Mouse (Mus musculus): ENCODE data around the gene Slc25a15. TPM values are rescaled to one million over a fixed set of nuclear protein-coding genes. Genes with fewer than 3 reads are reported as not detected.

Slc25a15 gene
- polyA plus RNA-seq (2015; fragmentation: Nextera tagmentation; extraction: Ambion mirVana), result 8.9 and 9.1 TPM in 2 replicates

- peak within 1 kb of the TSS; percentile 64 for H3K4me2 ChIP-seq (replicated peaks)
- peak within 1 kb of the TSS; percentile 79 for H3K9ac ChIP-seq (replicated peaks)
- H3K27ac ChIP-seq (replicated peaks), result peak within 1 kb of the TSS; percentile 75
- peaks cover 14% of the 10 kb centered on the region for H3K4me1 ChIP-seq
- no peaks in the 10 kb centered on the region for H3K36me3 ChIP-seq
- H3K9me3 ChIP-seq, result no peaks in the 10 kb centered on the region
- under 1% methylated on average over 70 of the region's 77 CpGs for WGBS
- H3K4me3 ChIP-seq, result peak within 1 kb of the TSS; percentile 69
- peak; percentile 93 for ATAC-seq (replicated peaks)
- H3K27me3 ChIP-seq, result no peaks in the 10 kb centered on the region
These were observed at the start of gene Slc25a15 for GRCm38 (mm10) chr8:22398142-22398951. Gene Slc25a15 (minus strand): TSS chr8:22398597.

- 23% methylated on average over 8 of the region's 8 CpGs for WGBS
- no peak overlapping the region for H3K27ac ChIP-seq (replicated peaks)
These were observed 13.6 kb upstream of the Slc25a15 start for GRCm38 (mm10) chr8:22411971-22412370.

GRCm38 (mm10) chr8:22411282-22411702, 12.9 kb upstream of the Slc25a15 start, which contains the start of gene Mrps31:
Gene Mrps31 (plus strand): TSS chr8:22411361.
- ATAC-seq (replicated peaks), result peak; percentile 96
- no peaks in the 10 kb centered on the region for H3K9me3 ChIP-seq
- H3K4me2 ChIP-seq (replicated peaks), result peak within 1 kb of the TSS; percentile 87
- H3K4me3 ChIP-seq, result peak within 1 kb of the TSS; percentile 85
- under 1% methylated on average over 25 of the region's 25 CpGs for WGBS
- peaks cover 19% of the 10 kb centered on the region for H3K4me1 ChIP-seq
- peak within 1 kb of the TSS; percentile 87 for H3K9ac ChIP-seq (replicated peaks)
- no peaks in the 10 kb centered on the region for H3K27me3 ChIP-seq
- peaks cover 7% of the 10 kb centered on the region; the same call in 1 of the 2 replicates for H3K36me3 ChIP-seq
- H3K27ac ChIP-seq (replicated peaks), result peak within 1 kb of the TSS; percentile 84

More at GRCm38 (mm10) chr8:22411971-22412370, 13.6 kb upstream of the Slc25a15 start:
- Histone ChIP-seq H3K27me3 (no peaks in the 10 kb centered on the region), H3K36me3 (peaks cover 9% of the 10 kb centered on the region; the same call in 1 of the 2 replicates), H3K4me2 (replicated peaks) (peak overlapping the region; percentile 87), H3K9ac (replicated peaks) (peak overlapping the region; percentile 87), H3K4me3 (peak overlapping the region; percentile 85), H3K4me1 (peaks cover 19% of the 10 kb centered on the region), H3K9me3 (no peaks in the 10 kb centered on the region)
- no peak for ATAC-seq (replicated peaks)

- peak; percentile 23 for ATAC-seq (replicated peaks)
These were observed 12.4 kb upstream of the Slc25a15 start for GRCm38 (mm10) chr8:22410688-22411281.

GRCm38 (mm10) chr8:22405733-22406132, 7.3 kb upstream of the Slc25a15 start:
- 81% methylated on average over 6 of the region's 6 CpGs for WGBS
- H3K4me1 ChIP-seq, result peaks cover 3% of the 10 kb centered on the region
- H3K36me3 ChIP-seq, result no peaks in the 10 kb centered on the region
- no peak overlapping the region for H3K9ac ChIP-seq (replicated peaks)
- H3K27me3 ChIP-seq, result no peaks in the 10 kb centered on the region
- no peak overlapping the region for H3K27ac ChIP-seq (replicated peaks)
- ATAC-seq (replicated peaks), result no peak
- no peak overlapping the region for H3K4me3 ChIP-seq
- H3K4me2 ChIP-seq (replicated peaks), result no peak overlapping the region
- no peaks in the 10 kb centered on the region for H3K9me3 ChIP-seq

More at GRCm38 (mm10) chr8:22410688-22411281, 12.4 kb upstream of the Slc25a15 start:
- WGBS, result 16% methylated on average over 16 of the region's 16 CpGs
- H3K4me1 ChIP-seq, result peaks cover 19% of the 10 kb centered on the region
- H3K4me3 ChIP-seq, result peak overlapping the region; percentile 85
- H3K27me3 ChIP-seq, result no peaks in the 10 kb centered on the region
- H3K27ac ChIP-seq (replicated peaks), result peak overlapping the region; percentile 84
- H3K36me3 ChIP-seq, result peaks cover 3% of the 10 kb centered on the region; the same call in 1 of the 2 replicates
- no peaks in the 10 kb centered on the region for H3K9me3 ChIP-seq
- H3K4me2 ChIP-seq (replicated peaks), result peak overlapping the region; percentile 87
- peak overlapping the region; percentile 87 for H3K9ac ChIP-seq (replicated peaks)

- WGBS, result 94% methylated on average over 2 of the region's 2 CpGs
- no peak overlapping the region for H3K27ac ChIP-seq (replicated peaks)
- no peak overlapping the region for H3K9ac ChIP-seq (replicated peaks)
- no peaks in the 10 kb centered on the region for H3K36me3 ChIP-seq
- H3K9me3 ChIP-seq, result no peaks in the 10 kb centered on the region
- H3K4me3 ChIP-seq, result no peak overlapping the region
- H3K27me3 ChIP-seq, result no peaks in the 10 kb centered on the region
- H3K4me2 ChIP-seq (replicated peaks), result no peak overlapping the region
- peaks cover 7% of the 10 kb centered on the region; the same call in 1 of the 2 replicates for H3K4me1 ChIP-seq
- ATAC-seq (replicated peaks), result no peak
These were observed 4.8 kb upstream of the Slc25a15 start for GRCm38 (mm10) chr8:22403235-22403634.

- Histone ChIP-seq H3K4me1 (peaks cover 14% of the 10 kb centered on the region), H3K9me3 (no peaks in the 10 kb centered on the region), H3K27ac (replicated peaks) (no peak overlapping the region), H3K36me3 (no peaks in the 10 kb centered on the region), H3K27me3 (no peaks in the 10 kb centered on the region), H3K4me2 (replicated peaks) (no peak overlapping the region), H3K4me3 (no peak overlapping the region), H3K9ac (replicated peaks) (no peak overlapping the region)
- 92% methylated on average over 4 of the region's 4 CpGs for WGBS
- ATAC-seq (replicated peaks), result no peak
These were observed 2.2 kb upstream of the Slc25a15 start for GRCm38 (mm10) chr8:22400593-22400992.

- Histone ChIP-seq H3K27me3 (no peaks in the 10 kb centered on the region), H3K36me3 (no peaks in the 10 kb centered on the region), H3K4me2 (replicated peaks) (peak overlapping the region; percentile 64), H3K4me1 (peaks cover 14% of the 10 kb centered on the region), H3K4me3 (peak overlapping the region; percentile 69; the same call in 1 of the 2 replicates), H3K27ac (replicated peaks) (no peak overlapping the region), H3K9me3 (no peaks in the 10 kb centered on the region), H3K9ac (replicated peaks) (no peak overlapping the region; the same call in 1 of the 2 replicates)
- ATAC-seq (replicated peaks), result no peak
- WGBS, result 87% methylated on average over 8 of the region's 8 CpGs
These were observed 986 bp upstream of the Slc25a15 start for GRCm38 (mm10) chr8:22399285-22399880.

- Histone ChIP-seq H3K27me3 (no peaks in the 10 kb centered on the region), H3K9ac (replicated peaks) (peak overlapping the region; percentile 79), H3K4me1 (peaks cover 14% of the 10 kb centered on the region), H3K4me2 (replicated peaks) (peak overlapping the region; percentile 64), H3K4me3 (peak overlapping the region; percentile 69), H3K9me3 (no peaks in the 10 kb centered on the region), H3K27ac (replicated peaks) (peak overlapping the region; percentile 75), H3K36me3 (no peaks in the 10 kb centered on the region)
- 2% methylated on average over 13 of the region's 13 CpGs for WGBS
- no peak for ATAC-seq (replicated peaks)
These were observed 621 bp downstream of the Slc25a15 start for GRCm38 (mm10) chr8:22397811-22398141.

GRCm38 (mm10) chr8:22395256-22395655, 3.1 kb downstream of the Slc25a15 start:
- ATAC-seq (replicated peaks), result no peak
- Histone ChIP-seq H3K4me1 (peaks cover 14% of the 10 kb centered on the region), H3K27me3 (no peaks in the 10 kb centered on the region), H3K36me3 (no peaks in the 10 kb centered on the region), H3K27ac (replicated peaks) (no peak overlapping the region), H3K4me3 (no peak overlapping the region), H3K9me3 (no peaks in the 10 kb centered on the region), H3K4me2 (replicated peaks) (no peak overlapping the region), H3K9ac (replicated peaks) (no peak overlapping the region)
- 97% methylated on average over 8 of the region's 8 CpGs for WGBS

- Histone ChIP-seq H3K27ac (replicated peaks) (no peak overlapping the region), H3K9ac (replicated peaks) (no peak overlapping the region), H3K4me1 (peaks cover 14% of the 10 kb centered on the region), H3K9me3 (no peaks in the 10 kb centered on the region), H3K4me2 (replicated peaks) (no peak overlapping the region), H3K27me3 (no peaks in the 10 kb centered on the region), H3K36me3 (no peaks in the 10 kb centered on the region), H3K4me3 (no peak overlapping the region)
- no peak for ATAC-seq (replicated peaks)
- 93% methylated on average over 4 of the region's 4 CpGs for WGBS
These were observed 3.9 kb downstream of the Slc25a15 start for GRCm38 (mm10) chr8:22394471-22394870.

Data from forebrain, embryonic 15.5 days (tissue).